Mouse (Mus musculus): ENCODE measurements around the gene Fubp1. TPM values are rescaled to one million over a fixed set of nuclear protein-coding genes. Genes with fewer than 3 reads are reported as not detected.
A peak's percentile ranks its signal among the peaks of the same experiment; 100 is the strongest.
"Not testable (repeated sequence)": the region's sequence is repeated elsewhere in the genome, so short reads cannot be mapped to it uniquely, and the experiment has no call there.

Fubp1 gene
- polyA plus RNA-seq, 1 experiment from 2014 or later, result 444 TPM

GRCm38 (mm10) chr3:152178816-152179215 lies 31.4 kb upstream of the Fubp1 start:
- peaks cover 5% of the 10 kb centered on the region; the same call in 1 of the 2 replicates for H3K36me3 ChIP-seq (replicated peaks)
- no peak overlapping the region for H3K4me3 ChIP-seq
- no peaks in the 10 kb centered on the region for H3K9me3 ChIP-seq
- no peak overlapping the region for H3K27ac ChIP-seq
- H3K27me3 ChIP-seq (ENCODE audit: poor library complexity, severe bottlenecking), result no peaks in the 10 kb centered on the region
- no peak for DNase-seq (ENCODE audit: extremely low spot score, low spot score)
- peaks cover 6% of the 10 kb centered on the region for H3K4me1 ChIP-seq
- WGBS, result 91% methylated on average over 4 of the region's 4 CpGs

GRCm38 (mm10) chr3:152179285-152179684 lies 30.9 kb upstream of the Fubp1 start:
- no peaks in the 10 kb centered on the region for H3K9me3 ChIP-seq
- 81% methylated on average over 1 of the region's 1 CpGs for WGBS
- H3K4me3 ChIP-seq, result no peak overlapping the region
- H3K27ac ChIP-seq, result no peak overlapping the region
- H3K36me3 ChIP-seq (replicated peaks), result peaks cover 6% of the 10 kb centered on the region; the same call in 1 of the 2 replicates
- peaks cover 6% of the 10 kb centered on the region for H3K4me1 ChIP-seq
- no peak for DNase-seq (ENCODE audit: extremely low spot score, low spot score)
- no peaks in the 10 kb centered on the region for H3K27me3 ChIP-seq (ENCODE audit: poor library complexity, severe bottlenecking)

- H3K36me3 ChIP-seq (replicated peaks), result peaks cover 16% of the 10 kb centered on the region
Observed at GRCm38 (mm10) chr3:152180624-152181023, 29.6 kb upstream of the Fubp1 start.

GRCm38 (mm10) chr3:152183522-152183921 lies 26.7 kb upstream of the Fubp1 start:
- Histone ChIP-seq H3K4me3 (no peak overlapping the region), H3K36me3 (replicated peaks) (peaks cover 25% of the 10 kb centered on the region), H3K4me1 (peaks cover 6% of the 10 kb centered on the region), H3K9me3 (no peaks in the 10 kb centered on the region), H3K27ac (no peak overlapping the region), H3K27me3 (ENCODE audit: poor library complexity, severe bottlenecking) (no peaks in the 10 kb centered on the region)
- DNase-seq (ENCODE audit: extremely low spot score, low spot score), result no peak
- 52% methylated on average over 9 of the region's 9 CpGs for WGBS

More at GRCm38 (mm10) chr3:152180624-152181023, 29.6 kb upstream of the Fubp1 start:
- Histone ChIP-seq H3K27ac (no peak overlapping the region), H3K27me3 (ENCODE audit: poor library complexity, severe bottlenecking) (no peaks in the 10 kb centered on the region), H3K4me3 (no peak overlapping the region), H3K4me1 (peaks cover 6% of the 10 kb centered on the region), H3K9me3 (no peaks in the 10 kb centered on the region)
- no peak for DNase-seq (ENCODE audit: extremely low spot score, low spot score)
- WGBS, result 94% methylated on average over 4 of the region's 4 CpGs

DNA sequence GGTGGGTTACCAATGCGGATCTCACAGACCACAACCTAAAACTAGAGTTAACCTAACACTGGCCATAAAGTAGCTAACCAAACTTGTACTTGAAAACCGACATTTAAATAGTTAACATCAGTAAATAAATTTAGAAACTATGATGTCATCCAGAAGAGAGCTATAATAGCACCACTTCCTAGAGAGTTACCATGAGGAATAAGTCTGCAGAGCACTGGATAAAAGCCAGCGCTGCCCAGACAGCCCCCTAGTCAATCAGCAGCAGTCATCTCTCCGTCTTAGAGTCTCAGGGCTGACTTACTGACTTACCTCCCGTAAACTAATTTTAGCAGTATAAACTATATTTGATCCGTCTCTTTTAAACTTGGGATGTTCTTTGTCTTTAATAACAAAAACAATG lies 24.1 kb upstream of the Fubp1 start:
- H3K9me3 ChIP-seq, result no peaks in the 10 kb centered on the region
- peaks cover 25% of the 10 kb centered on the region for H3K36me3 ChIP-seq (replicated peaks)
- H3K4me3 ChIP-seq, result no peak overlapping the region
- H3K4me1 ChIP-seq, result peaks cover 6% of the 10 kb centered on the region
- no peak for DNase-seq (ENCODE audit: extremely low spot score, low spot score)
- H3K27me3 ChIP-seq (ENCODE audit: poor library complexity, severe bottlenecking), result no peaks in the 10 kb centered on the region
- H3K27ac ChIP-seq, result no peak overlapping the region
- 92% methylated on average over 6 of the region's 6 CpGs for WGBS

- Histone ChIP-seq H3K27ac (no peak overlapping the region), H3K36me3 (replicated peaks) (peaks cover 19% of the 10 kb centered on the region), H3K27me3 (ENCODE audit: poor library complexity, severe bottlenecking) (no peaks in the 10 kb centered on the region), H3K4me3 (no peak overlapping the region), H3K4me1 (peaks cover 19% of the 10 kb centered on the region), H3K9me3 (no peaks in the 10 kb centered on the region)
- DNase-seq (ENCODE audit: extremely low spot score, low spot score), result no peak
- 91% methylated on average over 4 of the region's 4 CpGs for WGBS
Observed at GRCm38 (mm10) chr3:152189306-152189705, 20.9 kb upstream of the Fubp1 start.

GRCm38 (mm10) chr3:152190679-152191477 lies 19.3 kb upstream of the Fubp1 start:
- DNase-seq (ENCODE audit: extremely low spot score, low spot score), result no peak
- 86% methylated on average over 9 of the region's 9 CpGs for WGBS

DNA sequence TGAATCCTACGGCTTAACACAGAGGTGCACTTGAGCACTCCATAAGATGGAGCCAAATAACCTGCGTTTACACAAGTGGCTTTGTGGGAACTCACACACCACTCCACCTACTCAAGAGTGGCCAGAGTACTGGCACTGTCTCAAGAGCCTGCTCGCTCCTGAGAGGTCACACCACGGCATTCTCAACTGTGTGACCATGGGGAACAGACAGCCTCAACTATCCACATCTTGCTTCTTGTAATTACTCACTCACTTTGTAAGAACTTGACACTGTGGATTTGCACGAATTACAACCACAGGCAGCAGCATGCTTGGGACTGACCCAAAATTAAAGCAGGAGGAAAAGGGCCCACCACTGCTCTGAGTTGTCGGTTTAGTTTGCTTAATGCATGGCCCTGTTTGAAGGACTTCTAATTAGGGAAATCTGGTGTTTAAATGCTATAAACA lies 18.4 kb upstream of the Fubp1 start:
- WGBS, result 59% methylated on average over 6 of the region's 6 CpGs
- no peaks in the 10 kb centered on the region for H3K36me3 ChIP-seq (replicated peaks)
- peak overlapping the region; percentile 47 for H3K4me3 ChIP-seq
- no peaks in the 10 kb centered on the region for H3K9me3 ChIP-seq
- no peak for DNase-seq (ENCODE audit: extremely low spot score, low spot score)
- no peaks in the 10 kb centered on the region for H3K27me3 ChIP-seq (ENCODE audit: poor library complexity, severe bottlenecking)
- peaks cover 21% of the 10 kb centered on the region for H3K4me1 ChIP-seq
- peak overlapping the region; percentile 3 for H3K27ac ChIP-seq

More at GRCm38 (mm10) chr3:152190679-152191477, 19.3 kb upstream of the Fubp1 start:
- Histone ChIP-seq H3K27me3 (ENCODE audit: poor library complexity, severe bottlenecking) (no peaks in the 10 kb centered on the region), H3K27ac (no peak overlapping the region), H3K36me3 (replicated peaks) (peaks cover 6% of the 10 kb centered on the region; the same call in 1 of the 2 replicates), H3K4me3 (no peak overlapping the region), H3K9me3 (no peaks in the 10 kb centered on the region), H3K4me1 (peaks cover 21% of the 10 kb centered on the region)

DNA sequence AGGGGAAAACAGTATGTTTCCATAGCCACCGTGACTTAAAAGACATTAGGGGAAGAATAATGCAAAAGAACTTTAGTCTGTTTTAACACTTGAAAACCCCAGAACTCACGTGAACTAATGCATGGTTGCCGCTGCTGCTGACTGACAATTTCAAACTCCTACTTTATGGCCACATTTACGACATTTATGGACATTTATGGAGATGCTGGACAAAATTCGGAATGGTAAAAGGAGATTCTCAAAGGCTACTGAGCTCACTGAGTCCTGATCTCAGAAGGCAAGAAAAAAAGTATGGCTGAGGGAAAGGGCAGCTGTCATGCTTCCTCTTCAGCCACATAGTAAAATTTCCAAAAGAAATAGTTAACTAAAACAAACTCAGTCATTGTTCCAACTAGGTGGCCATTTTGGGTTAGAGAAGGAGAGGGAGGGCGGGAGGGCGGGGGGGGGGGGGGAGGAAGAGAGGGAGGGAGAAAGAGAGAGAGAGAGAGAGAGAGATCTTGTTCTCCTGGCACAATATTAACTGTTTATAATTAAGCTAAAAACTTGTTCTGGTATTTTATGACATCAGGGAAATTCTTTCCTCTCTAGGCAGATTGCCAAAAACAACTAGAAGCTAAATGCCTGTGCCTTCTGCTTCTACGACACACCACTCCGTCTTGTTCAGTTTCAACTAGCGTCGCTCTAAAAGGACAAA lies 17.8 kb upstream of the Fubp1 start:
- H3K27me3 ChIP-seq (ENCODE audit: poor library complexity, severe bottlenecking), result no peaks in the 10 kb centered on the region
- peak overlapping the region; percentile 47 for H3K4me3 ChIP-seq
- no peak for DNase-seq (ENCODE audit: extremely low spot score, low spot score)
- 76% methylated on average over 9 of the region's 11 CpGs for WGBS
- peaks cover 21% of the 10 kb centered on the region for H3K4me1 ChIP-seq
- no peaks in the 10 kb centered on the region for H3K36me3 ChIP-seq (replicated peaks)
- peak overlapping the region; percentile 3 for H3K27ac ChIP-seq
- no peaks in the 10 kb centered on the region for H3K9me3 ChIP-seq

DNA sequence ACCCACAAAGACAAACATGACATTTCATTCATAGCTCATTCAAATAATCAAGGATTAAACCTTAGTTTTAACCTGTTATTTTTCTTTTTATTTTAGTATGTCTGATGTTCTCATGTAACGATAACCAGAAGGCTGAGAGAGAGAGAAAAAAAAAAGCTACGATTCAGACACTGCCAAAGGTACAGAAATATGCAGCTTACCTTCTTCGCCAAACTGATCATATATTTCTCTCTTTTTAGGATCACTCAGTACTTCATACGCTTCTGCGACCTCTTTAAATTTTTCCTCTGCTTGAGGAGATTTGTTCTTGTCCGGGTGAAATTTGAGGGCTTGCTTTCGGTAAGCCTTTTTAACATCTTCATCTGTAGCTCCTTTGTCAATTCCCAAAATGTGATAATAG lies 17.0 kb upstream of the Fubp1 start:
- 27% methylated on average over 7 of the region's 7 CpGs for WGBS
- H3K27me3 ChIP-seq (ENCODE audit: poor library complexity, severe bottlenecking), result no peaks in the 10 kb centered on the region
- H3K4me3 ChIP-seq, result peak overlapping the region; percentile 47
- no peaks in the 10 kb centered on the region for H3K36me3 ChIP-seq (replicated peaks)
- H3K4me1 ChIP-seq, result peaks cover 21% of the 10 kb centered on the region
- DNase-seq (ENCODE audit: extremely low spot score, low spot score), result no peak
- no peaks in the 10 kb centered on the region for H3K9me3 ChIP-seq
- peak overlapping the region; percentile 61 for H3K27ac ChIP-seq

DNA sequence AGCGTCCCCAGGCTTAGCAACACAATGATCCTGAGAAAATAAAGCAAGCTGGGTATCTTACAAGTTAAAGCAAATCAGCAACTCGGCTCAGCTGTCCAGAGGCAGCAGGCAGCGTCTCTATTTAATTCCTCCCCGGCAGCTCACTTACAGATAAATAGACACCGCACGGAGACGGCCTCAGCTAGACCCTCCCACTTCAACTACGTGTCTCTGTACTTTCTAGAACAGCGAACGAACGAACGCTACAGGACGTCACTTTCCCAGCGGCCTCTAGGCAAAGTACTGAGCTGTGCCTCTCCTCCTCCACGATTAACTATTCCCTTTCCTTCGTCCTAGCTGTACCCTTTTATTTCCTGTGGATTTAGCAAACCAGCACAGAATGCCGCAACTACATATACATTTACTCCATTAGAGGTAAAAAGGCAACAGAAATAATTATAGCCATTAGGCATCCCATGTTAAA lies 16.6 kb upstream of the Fubp1 start:
- no peaks in the 10 kb centered on the region for H3K27me3 ChIP-seq (ENCODE audit: poor library complexity, severe bottlenecking)
- H3K36me3 ChIP-seq (replicated peaks), result no peaks in the 10 kb centered on the region
- peak overlapping the region; percentile 61 for H3K27ac ChIP-seq
- H3K9me3 ChIP-seq, result no peaks in the 10 kb centered on the region
- WGBS, result 2% methylated on average over 17 of the region's 17 CpGs
- peak overlapping the region; percentile 47 for H3K4me3 ChIP-seq
- peak; percentile 76 for DNase-seq (ENCODE audit: extremely low spot score, low spot score)
- H3K4me1 ChIP-seq, result peaks cover 21% of the 10 kb centered on the region

DNA sequence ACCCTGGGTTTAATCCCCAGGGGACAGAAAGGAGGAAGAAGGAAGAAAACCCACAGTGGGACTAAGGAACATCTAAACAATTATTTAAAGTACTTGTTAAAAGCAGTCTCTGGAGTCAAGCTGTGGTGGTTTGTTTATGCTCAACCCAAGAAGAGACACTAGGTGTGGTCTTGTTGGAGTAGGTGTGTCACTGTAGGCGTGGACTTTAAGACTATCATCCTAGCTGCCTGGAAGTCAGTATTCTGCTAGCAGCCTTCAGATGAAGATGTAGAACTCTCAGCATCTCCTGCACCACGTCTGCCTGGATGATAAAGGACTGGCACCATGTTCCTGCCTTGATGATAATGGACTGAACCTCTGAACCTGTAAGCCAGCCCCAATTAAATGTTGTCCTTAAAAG lies 13.0 kb upstream of the Fubp1 start:
- H3K36me3 ChIP-seq (replicated peaks); H3K4me3 ChIP-seq; H3K27ac ChIP-seq; H3K9me3 ChIP-seq; H3K27me3 ChIP-seq (ENCODE audit: poor library complexity, severe bottlenecking); DNase-seq (ENCODE audit: extremely low spot score, low spot score): not testable (repeated sequence)
- H3K4me1 ChIP-seq, result peaks cover 14% of the 10 kb centered on the region
- 42% methylated on average over 2 of the region's 2 CpGs for WGBS

DNA sequence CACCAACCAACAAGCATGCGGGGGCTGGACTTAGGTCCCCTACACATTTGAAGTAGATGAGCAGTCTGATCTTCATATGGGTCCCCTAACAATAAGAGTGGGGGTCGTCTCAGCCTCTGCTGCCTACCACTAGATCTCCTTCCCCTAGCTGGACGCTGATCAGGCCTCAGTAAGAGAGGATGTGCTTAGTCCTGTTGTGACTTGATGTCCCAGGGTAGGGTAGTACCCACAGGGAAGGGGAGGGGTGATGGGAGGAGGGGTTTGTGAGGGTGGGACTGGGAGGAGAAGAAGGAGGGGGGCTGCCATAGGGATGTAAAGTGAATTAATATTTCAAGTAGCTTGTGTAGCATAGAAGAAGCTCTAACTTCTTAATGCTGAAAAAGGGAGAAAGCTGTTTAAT lies 11.1 kb upstream of the Fubp1 start:
- Histone ChIP-seq H3K36me3 (replicated peaks) (no peaks in the 10 kb centered on the region), H3K9me3 (no peaks in the 10 kb centered on the region), H3K27ac (no peak overlapping the region), H3K4me3 (no peak overlapping the region), H3K27me3 (ENCODE audit: poor library complexity, severe bottlenecking) (no peaks in the 10 kb centered on the region), H3K4me1 (peaks cover 3% of the 10 kb centered on the region)
- DNase-seq (ENCODE audit: extremely low spot score, low spot score), result no peak
- 65% methylated on average over 3 of the region's 3 CpGs for WGBS
